Mouse (Mus musculus) ES-E14 (cell line): ENCODE data around the gene Ccnc. TPM values are rescaled to one million over a fixed set of nuclear protein-coding genes. Genes with fewer than 3 reads are reported as not detected.

Source experiments
- DNase-seq: peaks from one replicate; pipeline ENCODE4 v3.0.0-alpha.2; 2013; ENCODE audit warnings: low read depth, low spot score
- H3K27ac ChIP-seq: 2 replicates; pipeline ENCODE4 v1.5.1; 2012; ENCODE audit warnings: low read depth, mild to moderate bottlenecking, low read length, moderate library complexity, mixed read lengths; ENCODE audit not compliant: poor library complexity, insufficient read depth, severe bottlenecking
- H3K36me3 ChIP-seq: 2 replicates; pipeline ENCODE4 v1.6.1; 2012; ENCODE audit warnings: mild to moderate bottlenecking, low read length, moderate library complexity, mixed read lengths; ENCODE audit not compliant: control insufficient read depth, poor library complexity, insufficient read depth, severe bottlenecking
- H3K4me1 ChIP-seq, 2 experiments: fragments of 150-350 bp in 1 of 2; sonication (generic) in 1 of 2; 2 replicates each; pipeline ENCODE4 v1.6.1; 2012; ENCODE audit warnings: low read length in 2 of 2, mild to moderate bottlenecking in 1 of 2, mixed read lengths in 1 of 2; ENCODE audit not compliant: control insufficient read depth in 2 of 2, insufficient read depth in 2 of 2, poor library complexity in 1 of 2
- H3K4me3 ChIP-seq, 2 experiments: fragments of 150-350 bp in 1 of 2; sonication (generic) in 1 of 2; 2 replicates each; pipeline ENCODE4 v1.5.1; 2012; ENCODE audit warnings: low read length in 2 of 2, low read depth in 1 of 2, mild to moderate bottlenecking in 1 of 2, mixed read lengths in 1 of 2; ENCODE audit not compliant: insufficient read depth in 1 of 2, poor library complexity in 1 of 2, severe bottlenecking in 1 of 2
- H3K9ac ChIP-seq: 2 replicates; pipeline ENCODE4 v1.6.1; 2012; ENCODE audit warnings: low read depth, mild to moderate bottlenecking, low read length, mixed read lengths; ENCODE audit not compliant: poor library complexity, insufficient read depth, severe bottlenecking
- H3K9me3 ChIP-seq: fragments of 150-350 bp; sonication (generic); 2 replicates; pipeline ENCODE4 v1.6.1; 2012; ENCODE audit warnings: low read depth, mild to moderate bottlenecking, low read length; ENCODE audit not compliant: control insufficient read depth, insufficient read depth
- CHD2 ChIP-seq: IDR thresholded peaks from 2 replicates; pipeline ENCODE4 v1.6.1; 2014; ENCODE audit warnings: mild to moderate bottlenecking, low read depth, low read length, inconsistent platforms
- HCFC1 ChIP-seq: IDR thresholded peaks from 2 replicates; pipeline ENCODE4 v1.6.1; 2012; ENCODE audit warnings: low read length, inconsistent platforms, borderline replicate concordance; ENCODE audit not compliant: insufficient read depth
- MAFK ChIP-seq: IDR thresholded peaks from 2 replicates; pipeline ENCODE4 v1.6.1; 2014; ENCODE audit warnings: mild to moderate bottlenecking, low read depth, low read length, inconsistent platforms; ENCODE audit not compliant: insufficient read depth
- ZC3H11A ChIP-seq: IDR thresholded peaks from 2 replicates; pipeline ENCODE4 v1.6.1; 2012; ENCODE audit warnings: low read depth, mild to moderate bottlenecking, inconsistent platforms, low read length, borderline replicate concordance
- ZNF384 ChIP-seq: IDR thresholded peaks from 2 replicates; pipeline ENCODE4 v1.6.1; 2012; ENCODE audit warnings: low read depth, low read length, inconsistent platforms
- in situ Hi-C, 2 experiments: fragments of 600-800 bp; cut with MboI; formaldehyde crosslinking; loops; one replicate each; pipeline ENCODE4 v1.15.1; 2025; ENCODE audit warnings: low sequenced_read_pairs in 2 of 2, inconsistent platforms in 1 of 2; ENCODE audit not compliant: unreplicated experiment in 2 of 2
- total RNA-seq: library from RNA; depleted of rRNA; stranded (reverse); fragments of 300-350 nt; gene quantifications from 2 replicates; pipeline ENCODE4 v1.2.3, GENCODE M21; 2012

Gene Ccnc
- total RNA-seq, 1 experiment, result 34.2 TPM

DNA sequence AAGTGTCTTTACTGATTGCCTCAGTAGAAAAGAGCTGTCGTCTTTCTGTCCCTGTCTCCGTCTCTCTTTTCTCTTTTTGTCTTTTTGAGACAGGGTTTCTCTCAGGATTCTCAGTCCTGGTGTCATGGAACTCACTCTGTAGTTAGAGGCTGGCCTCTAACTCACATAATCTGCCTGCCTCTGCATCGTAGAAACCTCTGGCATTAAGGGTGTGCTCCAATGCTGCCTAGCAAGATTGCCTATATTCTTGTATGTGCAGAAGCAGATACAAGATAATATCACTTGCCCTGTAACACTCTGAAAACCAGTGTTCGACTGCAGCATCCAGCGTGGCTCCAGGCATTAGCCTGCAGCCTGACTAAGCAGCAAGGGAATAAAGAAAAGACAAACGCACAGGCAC is 61.4 kb downstream of the Ccnc start:
- in situ Hi-C loops, result no loop called here
- no peak overlapping the region for H3K27ac ChIP-seq
- no peak for DNase-seq
- H3K4me3 ChIP-seq, result no peak overlapping the region
- no peaks in the 10 kb centered on the region for H3K4me1 ChIP-seq
- peaks cover 13% of the 10 kb centered on the region for H3K36me3 ChIP-seq
- H3K9ac ChIP-seq, result no peak overlapping the region
- TF ChIP-seq ZNF384, result no peak
- TF ChIP-seq ZC3H11A, result no peak
- no peak for TF ChIP-seq CHD2
- no peak for TF ChIP-seq MAFK
- TF ChIP-seq HCFC1, result no peak
- H3K9me3 ChIP-seq, result no peaks in the 10 kb centered on the region

DNA sequence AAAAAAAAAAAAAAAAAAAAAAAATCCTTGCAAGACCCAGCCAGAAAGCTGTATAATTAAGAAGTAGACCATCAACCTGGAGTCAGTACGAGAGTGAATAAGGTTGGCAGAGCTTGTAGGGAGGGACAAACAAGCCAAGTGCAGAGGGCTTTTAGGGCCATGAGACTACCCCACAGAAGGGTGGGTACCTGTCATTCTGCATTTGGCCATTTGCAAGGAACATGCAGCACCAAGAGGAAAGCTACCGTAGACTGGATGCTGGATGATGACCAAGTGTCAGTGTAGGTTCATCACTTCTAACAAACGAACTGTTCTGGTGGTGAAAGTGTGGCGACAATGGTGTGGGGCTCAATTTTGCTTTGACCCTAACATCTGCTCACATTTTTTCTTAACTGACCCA is 62.3 kb downstream of the Ccnc start:
- no peak overlapping the region for H3K9ac ChIP-seq
- H3K9me3 ChIP-seq, result no peaks in the 10 kb centered on the region
- no peak for TF ChIP-seq ZC3H11A
- TF ChIP-seq CHD2, result no peak
- TF ChIP-seq ZNF384, result no peak
- DNase-seq, result no peak
- in situ Hi-C loops, result no loop called here
- no peak overlapping the region for H3K27ac ChIP-seq
- H3K36me3 ChIP-seq, result peaks cover 11% of the 10 kb centered on the region
- H3K4me3 ChIP-seq, result no peak overlapping the region
- no peaks in the 10 kb centered on the region for H3K4me1 ChIP-seq

DNA sequence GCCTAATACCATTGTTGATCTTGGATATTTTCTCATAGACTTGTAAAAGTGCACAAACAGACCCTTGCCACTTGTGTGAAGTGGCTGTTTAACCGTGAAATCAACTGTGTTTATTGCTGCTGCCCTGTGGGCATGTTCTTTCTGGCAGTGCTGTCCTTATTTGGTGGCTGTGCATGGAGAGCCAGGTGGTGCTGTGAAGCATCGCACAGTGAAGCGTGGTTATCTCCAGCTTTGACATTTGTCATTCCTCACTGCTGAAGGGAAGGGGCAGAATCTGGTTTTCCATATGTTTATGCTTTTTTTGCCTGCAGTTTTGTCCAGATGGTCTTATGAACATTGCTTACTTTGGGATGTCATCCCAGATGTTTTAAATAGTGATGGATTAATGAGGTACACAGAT is 66.1 kb downstream of the Ccnc start:
- Histone ChIP-seq H3K36me3 (peaks cover 7% of the 10 kb centered on the region), H3K27ac (no peak overlapping the region), H3K9ac (no peak overlapping the region), H3K4me3 (no peak overlapping the region), H3K4me1 (no peaks in the 10 kb centered on the region), H3K9me3 (no peaks in the 10 kb centered on the region)
- no peak for TF ChIP-seq ZC3H11A
- TF ChIP-seq HCFC1, result no peak
- no peak for TF ChIP-seq CHD2
- no peak for TF ChIP-seq ZNF384
- TF ChIP-seq MAFK, result no peak
- in situ Hi-C loops, result no loop called here
- no peak for DNase-seq

DNA sequence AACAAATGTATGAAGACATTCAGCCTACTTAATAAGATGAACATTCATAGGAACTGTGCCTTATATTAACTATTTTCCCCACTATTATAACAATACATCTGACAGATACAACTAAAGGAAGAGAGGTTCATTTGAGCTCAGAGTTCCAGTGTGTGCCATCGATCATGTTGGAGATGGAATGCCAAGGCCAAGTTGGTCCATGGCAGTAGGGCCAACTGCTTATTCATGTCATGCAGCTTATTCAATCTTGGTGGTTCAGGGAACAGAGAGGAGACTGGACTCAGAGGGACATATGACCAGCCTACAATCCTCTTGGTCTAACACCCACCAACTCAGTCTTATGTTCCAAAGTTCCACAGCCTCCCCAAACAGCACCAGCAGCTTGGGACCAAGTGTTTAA is 73.5 kb downstream of the Ccnc start:
- no peak overlapping the region for H3K27ac ChIP-seq
- no peak overlapping the region for H3K4me3 ChIP-seq
- peaks cover 8% of the 10 kb centered on the region for H3K36me3 ChIP-seq
- H3K9me3 ChIP-seq, result no peaks in the 10 kb centered on the region
- H3K9ac ChIP-seq, result no peak overlapping the region
- no peak for DNase-seq
- in situ Hi-C loops, result no loop called here
- no peaks in the 10 kb centered on the region for H3K4me1 ChIP-seq
- no peak for TF ChIP-seq MAFK
- no peak for TF ChIP-seq CHD2
- no peak for TF ChIP-seq ZC3H11A

- Histone ChIP-seq H3K27ac (no peak overlapping the region), H3K4me3 (no peak overlapping the region), H3K9ac (no peak overlapping the region), H3K4me1 (no peaks in the 10 kb centered on the region), H3K36me3 (peaks cover 8% of the 10 kb centered on the region), H3K9me3 (no peaks in the 10 kb centered on the region)
- in situ Hi-C loops, result no loop called here
- TF ChIP-seq CHD2 (no peak), HCFC1 (no peak), MAFK (no peak), ZNF384 (no peak), ZC3H11A (no peak)
- DNase-seq, result no peak
Measured at GRCm38 (mm10) chr4:21801620-21802019, 74.1 kb downstream of the Ccnc start.
